Mouse (Mus musculus): ENCODE measurements around the gene Gm11733. TPM values are rescaled to one million over a fixed set of nuclear protein-coding genes. Genes with fewer than 3 reads are reported as not detected.

The Gm11733 gene
- total RNA-seq, 1 experiment from 2014 or later, result not detected

DNA sequence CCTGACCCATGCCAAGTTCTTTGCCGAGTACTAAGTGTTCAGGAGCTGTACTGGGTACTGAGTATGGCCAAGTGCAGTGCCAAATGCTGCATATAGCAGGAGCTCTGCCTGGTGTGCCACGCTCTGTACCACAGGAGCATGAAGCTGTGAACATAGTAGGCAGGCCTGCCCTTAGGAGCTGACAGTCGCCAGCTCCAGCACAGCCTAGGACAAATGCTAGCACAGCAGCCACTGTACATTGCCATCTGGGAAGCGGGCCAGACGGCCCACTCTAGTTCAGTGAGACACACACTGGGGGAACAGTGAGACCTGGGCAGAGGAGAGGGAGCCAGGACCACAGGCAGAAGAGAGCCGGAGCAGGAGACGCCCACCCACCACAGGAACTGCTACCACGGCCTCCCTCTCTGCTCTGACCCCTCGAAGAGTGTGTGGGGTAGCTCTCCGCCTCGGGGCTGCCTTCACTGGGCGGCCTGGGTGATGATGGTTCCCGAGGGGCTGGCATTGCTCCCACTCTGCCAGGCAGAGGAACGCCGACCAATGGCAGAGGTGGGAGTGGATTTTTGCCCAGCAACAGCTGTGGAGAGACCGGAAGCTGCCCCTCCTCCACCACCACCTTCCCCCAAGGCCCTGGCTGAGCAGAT is 38.8 kb downstream of the Gm11733 start:
- no peak for ATAC-seq (replicated peaks; ENCODE audit: insufficient number of reproducible peaks, low FRiP score, low TSS enrichment, poor library complexity, severe bottlenecking)

DNA sequence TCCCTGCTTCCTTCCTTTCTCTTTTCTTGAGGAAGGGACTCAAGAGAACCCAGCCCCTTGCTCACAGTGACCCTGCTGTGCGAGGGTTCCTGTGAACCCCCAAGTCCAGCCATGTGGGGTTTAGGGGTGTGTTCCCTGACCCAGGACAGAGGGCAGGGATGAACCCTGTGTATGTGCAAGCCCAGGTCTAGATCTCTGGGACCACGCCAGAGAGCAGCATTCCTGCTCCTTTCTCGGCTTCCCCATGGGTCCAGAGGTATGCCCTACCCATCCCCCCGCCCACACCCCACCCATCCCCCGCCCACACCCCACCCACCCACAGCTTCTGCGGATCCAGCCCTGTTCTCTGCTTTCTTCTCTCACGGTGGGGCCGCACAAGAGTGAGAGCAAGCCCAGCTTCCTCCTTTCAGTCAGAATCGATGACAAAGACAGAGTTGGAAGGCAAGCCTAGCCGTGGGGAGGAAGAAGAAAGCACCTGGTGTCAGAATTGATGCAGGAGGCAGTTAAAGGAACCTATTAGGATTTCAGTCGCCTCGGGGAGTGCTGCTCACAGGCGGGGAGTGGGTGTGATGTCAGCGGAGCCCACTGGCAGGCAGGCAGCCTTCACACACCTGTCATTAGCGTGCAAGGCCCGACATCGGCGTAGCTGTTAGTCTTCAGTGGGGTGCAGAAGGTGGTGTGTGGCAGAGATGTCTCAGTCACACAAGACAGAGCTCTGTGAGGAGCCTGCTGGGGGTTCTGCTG is 41.6 kb downstream of the Gm11733 start:
- ATAC-seq (replicated peaks; ENCODE audit: insufficient number of reproducible peaks, low FRiP score, low TSS enrichment, poor library complexity, severe bottlenecking), result no peak

DNA sequence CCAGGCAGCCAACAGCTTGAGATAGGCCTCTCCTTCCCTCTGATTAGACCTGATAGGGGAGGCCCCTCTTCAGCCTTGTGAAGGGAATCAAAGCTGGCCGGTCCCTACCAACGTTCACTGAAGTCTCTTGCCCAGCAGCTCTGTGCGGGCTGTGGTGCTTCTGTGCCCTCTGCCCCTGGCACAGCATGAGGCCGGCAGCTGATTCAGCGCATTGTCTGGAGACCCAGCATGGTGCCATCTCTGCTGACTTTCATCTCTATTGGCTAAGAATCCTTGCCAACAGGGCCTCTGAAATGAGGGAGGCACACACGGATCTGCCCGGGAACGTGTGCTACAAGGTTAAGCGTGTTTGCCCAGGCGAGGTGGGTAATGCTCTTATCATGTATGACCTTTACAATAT is 48.2 kb downstream of the Gm11733 start:
- ATAC-seq (replicated peaks; ENCODE audit: insufficient number of reproducible peaks, low FRiP score, low TSS enrichment, poor library complexity, severe bottlenecking), result no peak

DNA sequence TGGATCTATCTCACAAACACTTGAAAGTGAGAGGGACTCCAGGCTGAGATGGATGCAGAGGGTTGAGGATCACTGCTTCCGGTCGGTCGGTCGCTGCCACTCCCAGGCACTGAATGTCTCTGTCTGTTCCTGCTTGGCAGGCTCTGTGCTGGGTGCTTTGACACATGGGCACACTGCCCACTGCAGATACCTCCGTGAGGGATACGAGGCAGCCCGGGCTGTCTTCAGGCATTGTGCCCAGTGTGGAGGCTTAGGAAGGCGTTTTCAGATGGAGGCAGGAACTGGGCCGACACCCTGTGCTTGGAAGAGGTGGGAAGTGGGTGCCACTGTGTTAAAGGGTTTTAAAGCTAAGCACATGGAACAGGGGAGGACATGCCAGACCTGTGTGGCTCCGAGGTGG is 50.7 kb downstream of the Gm11733 start:
- ATAC-seq (replicated peaks; ENCODE audit: insufficient number of reproducible peaks, low FRiP score, low TSS enrichment, poor library complexity, severe bottlenecking), result no peak

DNA sequence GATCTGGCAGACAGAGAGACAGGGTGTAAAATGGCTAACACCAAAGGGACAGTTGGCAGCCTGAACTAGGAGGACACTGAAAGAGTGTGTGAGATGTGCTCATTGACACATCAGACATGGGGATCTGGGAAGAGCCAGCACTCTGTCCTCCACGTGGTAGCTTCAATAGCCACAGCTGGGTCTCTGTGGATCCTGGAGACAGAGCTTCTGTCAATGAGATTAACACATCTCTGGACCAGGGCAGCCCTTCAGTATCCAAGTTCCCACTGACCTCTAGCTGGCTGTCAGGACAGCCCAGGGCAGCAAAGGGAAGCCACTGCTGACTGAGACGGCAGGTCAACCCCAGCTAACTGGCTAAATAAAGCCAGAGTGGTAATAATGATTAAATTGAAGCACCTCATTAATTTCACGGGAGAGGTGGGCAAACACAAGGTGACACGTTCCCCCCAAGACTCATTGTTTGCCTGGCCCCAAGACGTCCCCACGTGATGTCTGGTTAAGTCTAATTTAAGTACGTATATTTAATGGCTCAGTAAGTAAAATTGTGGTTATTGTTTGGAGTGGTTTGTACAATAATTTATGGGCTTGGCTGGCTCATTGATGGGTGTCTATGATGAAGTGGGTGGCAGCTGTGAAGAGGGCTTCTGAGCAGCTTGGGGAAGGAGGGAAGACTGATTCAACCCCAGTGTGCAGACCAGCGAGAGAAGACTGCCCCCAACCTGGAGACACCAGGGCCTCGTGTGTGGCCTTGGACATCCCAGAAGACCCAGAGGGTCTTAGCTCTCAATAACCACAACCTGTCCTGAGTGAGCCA is 51.5 kb downstream of the Gm11733 start:
- no peak for ATAC-seq (replicated peaks; ENCODE audit: insufficient number of reproducible peaks, low FRiP score, low TSS enrichment, poor library complexity, severe bottlenecking)

DNA sequence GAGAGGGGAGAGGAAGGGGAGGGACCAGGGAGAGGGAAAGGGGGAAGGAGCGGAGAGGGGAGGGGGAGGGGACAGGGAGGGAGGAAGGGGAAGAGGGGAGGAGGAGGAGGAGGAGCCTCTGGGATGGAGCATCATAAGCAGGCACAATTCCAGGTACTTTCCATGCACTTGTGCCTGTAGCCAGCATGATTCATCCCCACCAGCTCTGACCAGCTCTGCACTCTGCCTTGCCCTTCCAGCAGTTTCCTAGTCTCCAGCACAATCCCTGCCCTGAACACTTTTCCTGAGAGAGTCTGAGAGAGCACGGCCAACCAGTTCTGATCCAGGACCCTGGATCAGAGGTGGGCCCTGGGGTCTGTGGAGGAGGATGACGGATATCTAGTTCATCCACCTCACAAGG is 52.4 kb downstream of the Gm11733 start:
- ATAC-seq (replicated peaks; ENCODE audit: insufficient number of reproducible peaks, low FRiP score, low TSS enrichment, poor library complexity, severe bottlenecking), result no peak

Other genes with a start within 250 kb of the Gm11733 start
- gene Tnrc6c, start 169.9 kb downstream of the Gm11733 start, total RNA-seq (2017), result 20.2 to 43.0 TPM (median 22.1 TPM) in 3 replicates

Measured in monocyte, adult 5-6 weeks (primary cell).